Mouse (Mus musculus): Measurements from ENCODE around the gene Hjurp. TPM values are rescaled to one million over a fixed set of nuclear protein-coding genes. Genes with fewer than 3 reads are reported as not detected.

Hjurp gene
- total and polyA plus RNA-seq, 3 experiments = 67.6 to 80.8 (median 69.8) TPM

GRCm38 (mm10) chr1:88262961-88263360 is 14.5 kb downstream of the Hjurp start:
- TF ChIP-seq JUND (conservative IDR thresholded peaks at IDR 0.05; ENCODE audit: low read depth, low read length) = no peak
- no peak for TF ChIP-seq ZKSCAN1 (IDR thresholded peaks at IDR 0.05; ENCODE audit: borderline replicate concordance, low read depth, low read length)
- no peak for DNase-seq (ENCODE audit: extremely low read depth)
- Histone ChIP-seq H3K27me3 (replicated peaks) (no peaks in the 10 kb centered on the region), H3K36me3 (replicated peaks in 1 of 2; ENCODE audit: control insufficient read depth in 1 of 2, insufficient read depth in 1 of 2, low read length in 1 of 2) (peaks cover 51 to 82% of the 10 kb centered on the region in 2 experiments), H3K4me3 (replicated peaks in 1 of 3; ENCODE audit: low read depth in 2 of 3, low read length in 2 of 3, poor library complexity in 1 of 3) (no peak overlapping the region), H3K4me2 (ENCODE audit: insufficient read depth, low read depth, poor library complexity, severe bottlenecking) (no peak overlapping the region), H3K9ac (ENCODE audit: insufficient read depth, low read depth) (no peak overlapping the region), H3K79me2 (replicated peaks; ENCODE audit: control insufficient read depth, extremely low read depth, insufficient read depth, poor library complexity, severe bottlenecking) (no peaks in the 10 kb centered on the region), H3K4me1 (ENCODE audit: control insufficient read depth in 1 of 2, insufficient read depth in 2 of 2) (peaks cover 2 to 29% of the 10 kb centered on the region in 2 experiments; a peak in 3 of 4 replicates), H3K27ac (ENCODE audit: insufficient read depth, low read depth) (no peak overlapping the region), H3K9me3 (replicated peaks; ENCODE audit: low read length) (peaks cover 13% of the 10 kb centered on the region)
- dilution Hi-C loops (cut with MboI; ENCODE audit: extremely low pct_ligation_motif_present, extremely low pct_unique_long_range_greater_than_20kb, low sequenced_read_pairs) = no loop called here
- in situ Hi-C loops (cut with MboI; ENCODE audit: low pct_ligation_motif_present, low pct_unique_long_range_greater_than_20kb, low sequenced_read_pairs) = no loop called here

GRCm38 (mm10) chr1:88262255-88262654 is 15.2 kb downstream of the Hjurp start:
- Histone ChIP-seq H3K4me1 (ENCODE audit: control insufficient read depth in 1 of 2, insufficient read depth in 2 of 2) (peaks cover 2 to 29% of the 10 kb centered on the region in 2 experiments; a peak in 3 of 4 replicates), H3K4me3 (replicated peaks in 1 of 3; ENCODE audit: low read depth in 2 of 3, low read length in 2 of 3, poor library complexity in 1 of 3) (no peak overlapping the region), H3K27ac (ENCODE audit: insufficient read depth, low read depth) (no peak overlapping the region), H3K79me2 (replicated peaks; ENCODE audit: control insufficient read depth, extremely low read depth, insufficient read depth, poor library complexity, severe bottlenecking) (no peaks in the 10 kb centered on the region), H3K36me3 (replicated peaks in 1 of 2; ENCODE audit: control insufficient read depth in 1 of 2, insufficient read depth in 1 of 2, low read length in 1 of 2) (peaks cover 44 to 75% of the 10 kb centered on the region in 2 experiments), H3K27me3 (replicated peaks) (no peaks in the 10 kb centered on the region), H3K9ac (ENCODE audit: insufficient read depth, low read depth) (no peak overlapping the region), H3K9me3 (replicated peaks; ENCODE audit: low read length) (peaks cover 20% of the 10 kb centered on the region), H3K4me2 (ENCODE audit: insufficient read depth, low read depth, poor library complexity, severe bottlenecking) (no peak overlapping the region)
- dilution Hi-C loops (cut with MboI; ENCODE audit: extremely low pct_ligation_motif_present, extremely low pct_unique_long_range_greater_than_20kb, low sequenced_read_pairs) (no loop called here), in situ Hi-C loops (cut with MboI; ENCODE audit: low pct_ligation_motif_present, low pct_unique_long_range_greater_than_20kb, low sequenced_read_pairs) (no loop called here)
- TF ChIP-seq MXI1 (IDR thresholded peaks at IDR 0.05; ENCODE audit: low read depth, low read length) (no peak), MEF2A (IDR thresholded peaks at IDR 0.05; ENCODE audit: borderline replicate concordance, low read depth, low read length) (no peak), ELF1 (IDR thresholded peaks at IDR 0.05; ENCODE audit: low read depth, low read length) (no peak), RCOR1 (conservative IDR thresholded peaks at IDR 0.05; ENCODE audit: low read depth, low read length) (no peak), E2F4 (IDR thresholded peaks at IDR 0.05; ENCODE audit: insufficient replicate concordance, low read depth, low read length) (no peak), JUND (conservative IDR thresholded peaks at IDR 0.05; ENCODE audit: low read depth, low read length) (no peak), BHLHE40 (IDR thresholded peaks at IDR 0.05; ENCODE audit: low read depth, low read length) (no peak), GABPA (IDR thresholded peaks at IDR 0.05; ENCODE audit: insufficient replicate concordance, low read depth, low read length) (no peak), ZMIZ1 (IDR thresholded peaks at IDR 0.05; ENCODE audit: low read depth, low read length) (no peak), CHD2 (IDR thresholded peaks at IDR 0.05; ENCODE audit: low read length) (0 out of 2 replicates have a peak, but pooled peaks have one; percentile 20), POLR2A (IDR thresholded peaks at IDR 0.05; ENCODE audit: low read depth, low read length) (peak; percentile 17), MAX (IDR thresholded peaks at IDR 0.05; ENCODE audit: low read length) (no peak), CHD1 (IDR thresholded peaks at IDR 0.05; ENCODE audit: low read depth, low read length) (no peak), PAX5 (IDR thresholded peaks at IDR 0.05; ENCODE audit: low read length) (no peak), USF1 (IDR thresholded peaks at IDR 0.05; ENCODE audit: low read depth, low read length) (no peak), JUN (IDR thresholded peaks at IDR 0.05; ENCODE audit: insufficient read depth, low read depth, low read length) (no peak), MAZ (IDR thresholded peaks at IDR 0.05; ENCODE audit: low read depth, low read length) (no peak), POLR2AphosphoS2 (IDR thresholded peaks at IDR 0.05; ENCODE audit: low read depth, low read length) (peak; percentile 73; the same call in 1 of the 2 replicates), TBP (conservative IDR thresholded peaks at IDR 0.05; ENCODE audit: low read depth, low read length) (no peak), USF2 (conservative IDR thresholded peaks at IDR 0.05; ENCODE audit: low read depth, low read length) (no peak), MAFK (IDR thresholded peaks at IDR 0.05; ENCODE audit: insufficient replicate concordance, low read length) (no peak), MYC (IDR thresholded peaks at IDR 0.05; ENCODE audit: low read depth, low read length) (no peak), KAT2A (IDR thresholded peaks at IDR 0.05; ENCODE audit: insufficient replicate concordance, low read length) (0 out of 2 replicates have a peak, but pooled peaks have one; percentile 14), TCF12 (IDR thresholded peaks at IDR 0.05; ENCODE audit: low read depth, low read length) (no peak), ZC3H11A (IDR thresholded peaks at IDR 0.05; ENCODE audit: low read depth, low read length) (no peak)
- no peak for DNase-seq (ENCODE audit: extremely low read depth)
